Mouse (Mus musculus) gonadal fat pad, adult 2 months (tissue): ENCODE data around the gene Sh2d5. TPM values are rescaled to one million over a fixed set of nuclear protein-coding genes. Genes with fewer than 3 reads are reported as not detected.
A peak's percentile ranks its signal among the peaks of the same experiment; 100 is the strongest.

Experiments used
- DNase-seq: peaks from one replicate; pipeline ENCODE4 v3.0.0-alpha.2; 2012; ENCODE audit warnings: low read depth
- polyA plus RNA-seq: library from polyadenylated mRNA; depleted of rRNA; stranded (reverse); fragments of >200 nt; gene quantifications from 2 replicates; pipeline ENCODE4 v1.2.3, GENCODE M21; 2012

The Sh2d5 gene
- polyA plus RNA-seq, 1 experiment, result 8.5 TPM

GRCm38 (mm10) chr4:138259482-138259881 lies 9.3 kb downstream of the Sh2d5 start:
- DNase-seq, result no peak

DNA sequence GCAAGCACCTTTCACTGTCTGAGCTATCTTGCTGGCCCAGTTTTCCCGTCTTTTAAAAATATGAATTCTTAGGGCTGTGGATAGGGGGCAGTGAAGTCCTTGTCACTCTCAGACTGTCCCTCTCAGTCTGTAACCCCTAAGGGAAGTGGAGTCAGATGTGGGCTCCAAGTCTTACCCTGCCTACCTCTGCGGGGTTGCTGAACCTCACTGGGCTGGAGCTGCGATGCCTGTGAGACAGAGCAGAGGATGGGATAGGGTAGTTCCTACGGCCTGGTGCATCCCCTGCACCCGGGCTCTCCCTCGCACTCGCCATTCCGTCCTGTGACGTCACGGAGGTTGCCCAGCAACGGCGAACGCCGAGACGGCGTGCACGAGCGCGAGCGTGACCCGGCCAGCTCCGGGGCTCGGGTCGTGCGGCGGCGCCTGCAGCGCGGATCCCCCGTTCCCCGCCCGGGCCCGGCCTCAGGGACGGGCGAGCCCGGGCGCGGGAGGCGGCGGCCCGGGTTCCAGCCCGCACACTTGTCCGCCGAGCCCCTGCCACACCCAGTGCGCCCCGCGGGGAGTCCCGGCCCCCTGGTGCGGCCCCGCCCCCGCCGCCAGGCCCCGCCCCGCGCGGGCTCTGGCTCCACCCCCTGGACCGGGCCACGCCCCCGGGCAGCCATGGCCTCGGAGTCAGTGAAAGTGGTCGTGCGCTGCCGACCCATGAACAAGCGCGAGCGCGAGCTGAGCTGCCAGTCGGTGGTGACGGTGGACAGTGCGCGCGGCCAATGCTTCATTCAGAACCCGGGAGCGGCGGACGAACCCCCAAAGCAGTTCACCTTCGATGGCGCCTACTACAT lies 11.9 kb downstream of the Sh2d5 start:
- no peak for DNase-seq

DNA sequence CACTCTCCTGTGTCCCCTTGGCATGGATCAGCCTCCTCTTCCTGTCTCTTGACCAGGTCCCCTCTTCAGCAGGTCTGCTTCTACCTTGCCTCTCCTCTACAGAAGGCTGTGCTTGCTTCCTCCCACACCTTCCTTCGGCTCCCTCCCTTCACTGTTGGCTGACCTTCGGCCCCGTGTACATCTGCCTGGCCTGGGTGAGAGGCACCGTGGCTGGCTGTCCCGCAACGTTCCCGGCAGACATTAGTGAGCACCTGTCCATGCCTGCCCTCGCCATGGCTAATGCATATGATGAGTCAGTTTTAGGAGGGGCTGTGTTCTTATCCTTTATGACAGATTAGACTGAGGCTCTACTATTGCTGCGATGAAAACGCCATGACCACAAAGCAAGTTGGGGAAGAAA lies 17.7 kb downstream of the Sh2d5 start:
- no peak for DNase-seq

DNA sequence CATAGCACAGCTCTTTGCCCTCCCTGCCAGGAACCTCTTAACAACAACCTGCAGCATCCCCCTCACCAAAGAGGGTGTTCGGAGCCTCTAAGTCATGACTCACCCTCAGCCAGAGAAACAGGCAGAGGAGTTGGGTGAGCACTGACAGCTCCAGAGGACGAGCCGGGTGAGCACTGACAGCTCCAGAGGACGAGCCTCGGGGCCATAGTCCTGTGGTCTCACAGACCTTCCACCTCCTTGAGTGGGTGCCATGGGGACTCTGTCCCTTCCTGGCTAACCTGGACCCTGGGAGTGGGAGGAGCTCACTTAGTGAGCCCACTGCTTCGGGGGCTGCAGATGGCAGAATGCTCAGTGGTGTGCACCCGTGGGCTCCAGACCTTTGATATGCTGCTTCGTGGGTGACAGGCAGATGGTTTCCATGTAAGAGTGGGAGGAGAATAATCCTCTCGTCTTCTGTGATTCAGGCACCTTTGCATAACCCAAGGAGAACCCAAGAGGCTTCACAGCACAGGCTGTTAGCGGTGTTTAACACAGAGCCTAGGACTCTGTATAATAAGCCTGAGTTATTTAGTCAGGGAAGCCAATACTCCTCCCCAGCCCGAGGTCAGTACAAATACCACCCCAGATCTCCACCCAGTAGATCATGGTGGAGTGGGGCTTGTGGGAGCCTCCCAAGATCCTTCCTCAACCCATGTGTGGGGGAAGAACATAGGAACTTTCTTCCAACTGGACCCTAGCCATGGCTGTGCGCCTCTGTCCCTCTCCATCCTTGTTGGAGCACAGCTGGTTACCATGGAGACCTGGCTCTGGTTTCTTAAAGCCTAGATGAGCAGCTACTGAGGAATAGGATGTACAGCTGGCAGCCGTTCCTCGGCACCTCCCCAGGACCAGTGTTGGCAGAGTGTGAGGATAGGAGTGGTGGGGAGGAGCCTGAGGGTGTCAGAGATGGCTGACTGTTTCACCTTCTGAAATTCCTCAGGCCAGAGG lies 22.1 kb downstream of the Sh2d5 start:
- DNase-seq, result no peak

DNA sequence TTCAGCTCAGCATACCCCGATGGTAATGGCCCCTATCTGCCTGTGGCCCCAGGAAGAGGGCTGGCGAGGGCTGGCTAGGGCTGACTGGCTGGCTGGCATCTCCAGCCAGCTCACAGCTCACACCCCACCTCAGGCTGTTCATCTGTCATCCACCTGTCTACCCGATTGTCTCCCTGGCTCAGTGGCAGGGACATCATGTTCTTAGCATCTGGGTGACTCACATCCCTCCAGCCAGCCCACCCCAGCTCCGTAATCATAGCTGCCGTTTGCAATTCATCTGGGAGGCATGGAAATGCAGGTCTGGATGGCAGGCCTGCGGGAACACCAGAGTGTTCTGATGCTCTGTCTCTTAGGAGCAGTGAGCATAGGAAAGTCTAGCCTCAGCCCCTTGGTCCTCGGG lies 28.1 kb downstream of the Sh2d5 start:
- DNase-seq, result no peak

GRCm38 (mm10) chr4:138282834-138283233 lies 32.6 kb downstream of the Sh2d5 start:
- DNase-seq, result no peak

DNA sequence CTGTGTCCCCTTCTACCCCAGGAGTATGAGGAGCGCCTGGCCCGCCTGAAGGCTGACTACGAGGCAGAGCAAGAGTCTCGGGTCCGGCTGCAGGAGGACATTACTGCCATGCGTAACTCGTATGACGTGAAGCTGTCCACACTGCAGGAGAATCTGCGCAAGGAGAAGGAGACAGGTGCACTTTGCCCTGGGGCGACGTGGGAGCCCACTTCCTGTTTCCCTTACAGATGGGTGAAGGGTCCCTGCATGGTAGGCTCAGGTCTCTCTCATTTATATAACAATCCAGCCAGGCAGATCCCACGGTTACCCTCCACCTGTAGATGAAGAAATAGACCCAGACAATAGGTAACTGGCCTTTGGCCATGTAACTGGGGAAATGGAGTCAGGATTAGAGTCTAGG lies 36.2 kb downstream of the Sh2d5 start:
- no peak for DNase-seq

- DNase-seq, result no peak
Measured at GRCm38 (mm10) chr4:138288691-138289090, 38.5 kb downstream of the Sh2d5 start.

- no peak for DNase-seq
Measured at GRCm38 (mm10) chr4:138292028-138292427, 41.8 kb downstream of the Sh2d5 start.

DNA sequence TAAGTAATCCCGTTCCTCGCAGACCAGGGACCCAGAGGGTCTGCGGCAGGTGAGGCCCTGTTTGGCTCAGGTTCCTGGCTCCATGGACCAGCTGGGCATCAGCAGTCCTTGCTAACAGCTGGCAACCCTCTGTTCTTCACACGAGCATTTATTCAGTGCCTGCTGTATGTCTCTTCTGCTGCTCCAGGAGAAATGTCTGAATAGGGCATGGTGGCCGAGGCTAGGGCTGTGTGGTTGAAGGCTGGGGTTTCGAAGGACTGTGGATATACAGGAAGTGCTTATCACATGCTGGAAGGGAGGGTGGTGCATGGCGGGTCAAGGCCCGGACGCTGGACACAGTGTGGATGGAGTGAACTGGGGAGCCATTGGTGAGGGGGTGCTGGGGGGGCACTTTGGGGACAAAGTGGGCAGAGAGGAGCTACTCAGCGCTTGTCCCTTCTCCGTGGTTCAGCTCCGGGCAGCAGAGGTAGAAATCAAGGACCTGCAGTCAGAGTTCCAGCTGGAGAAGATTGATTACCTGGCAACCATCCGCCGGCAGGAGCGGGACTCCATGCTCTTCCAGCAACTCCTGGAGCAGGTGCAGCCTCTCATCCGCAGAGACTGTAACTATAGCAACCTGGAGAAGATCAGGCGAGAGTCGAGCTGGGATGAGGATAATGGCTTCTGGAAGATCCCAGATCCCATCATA lies 43.2 kb downstream of the Sh2d5 start:
- no peak for DNase-seq

DNA sequence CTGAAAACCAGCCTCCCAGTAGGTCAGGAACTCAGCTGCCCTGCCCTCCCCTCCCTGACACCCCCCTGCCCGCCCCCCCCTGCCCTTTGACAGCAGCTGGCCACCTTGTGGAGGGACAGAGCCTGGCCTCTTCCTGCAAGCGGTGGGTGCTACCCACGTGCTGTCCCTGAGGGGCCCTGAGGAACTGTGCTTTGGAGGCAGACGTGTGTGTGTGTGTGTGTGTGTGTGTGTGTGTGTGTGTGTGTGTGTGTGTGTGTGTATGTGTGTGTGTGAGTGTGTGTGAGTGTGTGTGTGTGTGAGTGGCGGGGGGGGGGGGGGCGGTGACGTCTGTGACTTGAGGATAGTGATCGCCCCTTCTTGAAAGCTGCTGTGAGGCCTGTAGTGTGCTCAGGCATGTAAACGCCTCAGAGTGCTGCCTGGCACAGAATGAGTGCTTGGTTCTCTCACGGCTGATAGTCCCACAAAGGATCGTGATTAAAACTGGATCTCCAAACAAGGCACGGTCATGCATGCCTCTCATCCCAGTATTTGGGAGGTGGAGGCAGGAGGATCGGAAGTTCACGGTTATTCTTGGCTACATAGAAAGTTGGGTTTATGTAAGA lies 43.8 kb downstream of the Sh2d5 start:
- no peak for DNase-seq

DNA sequence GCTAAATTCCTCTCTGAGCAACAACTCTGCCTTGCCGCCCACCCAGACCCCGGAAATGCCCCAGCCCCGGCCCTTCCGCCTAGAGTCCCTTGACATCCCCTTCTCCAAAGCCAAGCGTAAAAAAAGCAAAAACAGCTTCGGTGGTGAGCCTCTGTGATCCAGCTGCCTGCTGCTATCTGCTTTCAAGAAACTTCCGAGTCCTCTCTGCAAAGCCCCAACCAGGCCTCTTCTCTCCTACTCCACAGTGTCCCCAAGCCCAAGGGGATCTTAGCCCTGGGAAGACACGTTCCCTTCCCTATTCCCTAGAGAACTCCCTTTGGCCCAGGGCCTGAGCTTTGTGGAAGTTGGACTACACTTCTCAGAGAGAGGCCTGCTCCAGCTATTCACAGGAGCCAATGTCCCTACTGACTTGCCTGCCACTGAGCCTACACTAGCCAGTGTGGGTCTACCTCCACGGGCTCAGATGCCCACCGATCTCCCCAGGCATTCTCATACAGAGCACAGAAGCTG lies 51.1 kb downstream of the Sh2d5 start:
- no peak for DNase-seq

DNA sequence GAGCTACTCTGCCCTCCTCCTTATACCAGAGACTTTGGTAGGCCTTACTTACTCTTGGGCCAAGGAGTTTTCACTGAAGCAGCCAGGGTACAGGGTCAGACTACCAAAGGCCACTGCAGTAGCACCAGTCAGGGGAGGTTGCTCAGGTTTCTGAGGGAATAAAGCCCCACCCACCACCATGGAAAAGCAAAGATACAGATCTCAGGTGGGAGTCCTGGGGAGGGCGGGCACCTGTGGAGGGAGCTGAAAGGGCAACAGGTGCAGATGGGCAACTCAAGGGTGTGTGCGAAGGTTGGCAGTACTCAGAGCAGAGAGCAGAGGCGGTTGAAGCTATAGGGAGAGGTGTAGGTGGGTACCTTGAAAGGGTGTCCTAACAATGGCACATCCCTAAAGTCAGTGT lies 52.8 kb downstream of the Sh2d5 start:
- DNase-seq, result no peak

GRCm38 (mm10) chr4:138303742-138304141 lies 53.5 kb downstream of the Sh2d5 start:
- DNase-seq, result no peak

DNA sequence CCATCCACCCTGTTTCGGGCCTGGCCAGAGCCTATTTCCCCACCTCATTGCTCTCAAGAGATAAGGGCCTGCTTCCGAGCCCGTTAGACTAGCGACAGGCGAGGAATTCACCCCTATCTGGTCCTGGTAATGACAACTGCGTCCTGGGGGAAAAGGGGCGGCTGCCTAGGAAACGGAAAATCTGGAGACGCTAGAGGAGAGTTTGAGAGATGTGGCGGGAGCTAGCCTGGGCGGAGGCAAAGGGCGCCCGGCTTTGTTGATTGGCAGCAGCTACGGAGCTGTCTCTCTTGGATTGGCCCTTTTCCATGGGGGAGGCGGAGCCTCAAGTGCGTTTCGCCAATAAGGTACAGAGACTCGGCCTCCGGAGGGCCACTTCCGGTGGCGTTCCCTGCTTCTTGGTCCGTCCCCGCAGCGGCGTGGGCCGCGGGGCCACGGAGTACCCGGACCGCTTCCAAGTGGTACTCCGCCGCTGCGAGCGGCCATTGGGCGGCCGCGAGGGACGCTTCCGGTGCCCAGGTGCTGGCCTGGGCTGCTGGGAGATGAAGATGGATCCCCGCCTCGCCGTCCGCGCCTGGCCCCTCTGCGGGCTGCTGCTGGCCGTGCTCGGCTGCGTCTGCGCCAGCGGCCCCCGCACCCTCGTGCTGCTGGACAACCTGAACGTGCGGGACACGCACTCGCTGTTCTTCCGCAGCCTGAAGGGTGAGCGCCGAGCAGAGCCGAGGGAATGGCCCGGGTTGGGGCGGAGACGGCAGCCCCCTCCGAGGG lies 54.3 kb downstream of the Sh2d5 start, which contains the start of gene Ddost:
Ddost (plus strand) TSS at position 391 of the 765 bp plus-strand sequence.
- peak; percentile 85 for DNase-seq

- DNase-seq, result no peak
Measured at GRCm38 (mm10) chr4:138307025-138307424, 56.8 kb downstream of the Sh2d5 start.

DNA sequence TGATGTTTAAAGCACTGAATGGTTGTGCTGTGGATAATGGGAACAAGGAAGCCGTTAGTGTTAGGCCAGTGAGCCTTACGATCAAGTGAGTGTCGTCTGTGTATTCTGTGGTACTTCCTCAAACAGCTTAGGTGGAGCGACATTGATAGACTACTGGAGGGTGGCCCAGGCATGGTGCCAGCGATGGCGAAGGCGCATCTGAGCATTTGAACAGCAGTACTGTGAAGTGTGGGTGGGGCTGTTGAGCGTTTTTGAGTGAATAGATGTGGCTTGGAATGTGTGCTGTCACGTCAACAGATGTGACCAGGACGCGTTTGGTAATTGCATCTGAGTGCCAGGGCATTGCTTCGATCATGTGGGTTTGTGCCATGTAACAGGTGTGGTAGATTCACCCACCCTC lies 57.5 kb downstream of the Sh2d5 start:
- DNase-seq, result no peak

DNA sequence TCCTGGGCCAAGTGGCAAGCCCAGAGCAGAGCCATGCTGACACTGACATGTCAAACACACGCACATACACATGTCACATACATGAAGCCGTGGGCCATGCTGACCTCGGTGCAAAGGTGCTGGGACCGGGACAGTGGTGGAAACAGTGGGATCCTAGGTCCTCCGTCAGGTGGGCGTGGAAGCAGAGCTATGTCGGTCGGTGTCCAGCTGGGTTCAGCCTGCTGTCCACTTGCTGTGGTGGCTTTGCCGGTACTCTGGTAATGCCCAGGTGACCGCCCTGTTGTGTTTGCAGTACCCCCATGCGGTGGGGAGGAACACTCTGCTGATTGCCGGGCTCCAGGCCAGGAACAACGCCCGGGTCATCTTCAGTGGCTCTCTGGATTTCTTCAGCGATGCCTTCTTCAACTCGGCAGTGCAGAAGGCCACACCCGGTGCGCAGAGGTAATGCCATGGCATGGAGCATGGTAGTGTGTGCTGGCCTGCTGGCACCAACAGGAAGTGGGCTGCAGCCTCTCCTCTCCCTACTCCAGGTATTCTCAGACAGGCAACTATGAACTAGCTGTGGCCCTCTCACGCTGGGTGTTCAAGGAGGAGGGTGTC lies 60.2 kb downstream of the Sh2d5 start:
- no peak for DNase-seq
